Comparison of ENCODE assay signal across 13 mouse cellular contexts in the genomic region with DNA sequence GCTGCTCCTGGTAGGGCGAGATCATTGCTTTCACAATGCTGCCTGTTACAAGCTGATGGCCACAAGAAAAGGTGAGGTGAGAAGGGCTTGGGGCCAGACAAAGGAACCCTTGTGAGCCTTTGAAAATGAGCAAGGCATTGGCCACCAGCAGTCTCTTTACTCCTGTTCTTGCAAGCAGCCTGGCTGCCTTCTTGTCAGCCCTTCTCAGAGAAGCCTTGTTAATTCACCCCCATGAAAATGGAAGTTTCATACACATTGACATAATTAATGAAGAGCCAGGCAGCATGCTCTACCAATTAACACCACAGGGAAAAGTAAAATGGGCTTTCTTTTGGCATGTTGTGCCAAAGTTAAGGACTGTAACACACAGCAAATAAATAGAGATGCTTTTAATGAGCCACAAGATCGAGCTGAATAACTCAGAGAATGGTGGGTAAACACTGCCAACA.
DNase-seq lines count a peak whose midpoint lies in the region; ATAC-seq and TF ChIP-seq lines count a peak whose summit lies in the region.
"Had no signal": no experiment of that assay in that cellular context is flagged by ENCODE, and none has a peak within 500 bp of the region (broad histone marks: within the 10 kb centered on the region; RNA-seq: fewer than 3 reads in every experiment).

No protein-coding gene starts in this region.

- no peak overlapping the region for H3K4me3 ChIP-seq in midbrain, embryonic 12.5 days
- H3K4me3 ChIP-seq in midbrain, embryonic 13.5 days (replicated peaks), result no peak overlapping the region
- H3K4me3 ChIP-seq in forebrain, embryonic 13.5 days, result no peak overlapping the region
- H3K4me3 ChIP-seq in hindbrain, postnatal 0 days (ENCODE audit: low read length), result no peak overlapping the region
- H3K4me3 ChIP-seq: heart, embryonic 15.5 days; midbrain, embryonic 15.5 days had no signal

- no peak overlapping the region for H3K27ac ChIP-seq in midbrain, embryonic 12.5 days (replicated peaks)
- no peak overlapping the region; the same call in 1 of the 2 replicates for H3K27ac ChIP-seq in midbrain, embryonic 13.5 days
- H3K27ac ChIP-seq in forebrain, embryonic 13.5 days, result no peak overlapping the region
- no peak overlapping the region for H3K27ac ChIP-seq in hindbrain, postnatal 0 days
- H3K27ac ChIP-seq: heart, embryonic 15.5 days; liver, embryonic 14.5 days; midbrain, embryonic 15.5 days had no signal

- no peak overlapping the region for H3K9ac ChIP-seq in midbrain, embryonic 12.5 days (replicated peaks)
- no peak overlapping the region for H3K9ac ChIP-seq in midbrain, embryonic 13.5 days (replicated peaks)
- no peak overlapping the region for H3K9ac ChIP-seq in forebrain, embryonic 13.5 days
- no peak overlapping the region for H3K9ac ChIP-seq in hindbrain, postnatal 0 days (replicated peaks; ENCODE audit: low read length)
- H3K9ac ChIP-seq: heart, embryonic 15.5 days; liver, embryonic 14.5 days; midbrain, embryonic 15.5 days had no signal

- TF ChIP-seq CTCF in hindbrain, postnatal 0 days (IDR thresholded peaks at IDR 0.05; ENCODE audit: low read depth), result no peak

- peak; percentile 14; the same call in 1 of the 2 replicates for ATAC-seq in midbrain, embryonic 12.5 days (ENCODE audit: low FRiP score, low read depth)
- ATAC-seq in midbrain, embryonic 13.5 days, result no peak
- peak; percentile 87 for ATAC-seq in forebrain, embryonic 13.5 days
- ATAC-seq in hindbrain, postnatal 0 days, result peak; percentile 10; the same call in 1 of the 2 replicates
- ATAC-seq: activated CD4-positive, CD25-positive, alpha-beta regulatory T cell, adult 4 months; CD4-positive, CD25-positive, alpha-beta regulatory T cell, adult 4 months; midbrain, embryonic 15.5 days had no signal

- no peaks in the 10 kb centered on the region for H3K9me3 ChIP-seq in midbrain, embryonic 12.5 days
- H3K9me3 ChIP-seq in midbrain, embryonic 13.5 days, result no peaks in the 10 kb centered on the region
- no peaks in the 10 kb centered on the region for H3K9me3 ChIP-seq in forebrain, embryonic 13.5 days (replicated peaks)
- no peaks in the 10 kb centered on the region for H3K9me3 ChIP-seq in hindbrain, postnatal 0 days (ENCODE audit: low read length)
- H3K9me3 ChIP-seq: heart, embryonic 15.5 days; midbrain, embryonic 15.5 days had no signal

- H3K27me3 ChIP-seq in midbrain, embryonic 12.5 days, result 0 out of 2 replicates have a peak, but pooled peaks cover 8% of the 10 kb centered on the region
- peaks cover 5% of the 10 kb centered on the region; the same call in 1 of the 2 replicates for H3K27me3 ChIP-seq in midbrain, embryonic 13.5 days
- H3K27me3 ChIP-seq in forebrain, embryonic 13.5 days, result peaks cover 91% of the 10 kb centered on the region
- H3K27me3 ChIP-seq in hindbrain, postnatal 0 days (ENCODE audit: insufficient read depth, low read length), result no peaks in the 10 kb centered on the region
- H3K27me3 ChIP-seq: heart, embryonic 15.5 days; midbrain, embryonic 15.5 days had no signal

- no peaks in the 10 kb centered on the region for H3K36me3 ChIP-seq in midbrain, embryonic 12.5 days
- no peaks in the 10 kb centered on the region for H3K36me3 ChIP-seq in midbrain, embryonic 13.5 days
- no peaks in the 10 kb centered on the region for H3K36me3 ChIP-seq in forebrain, embryonic 13.5 days (ENCODE audit: poor library complexity, severe bottlenecking)
- no peaks in the 10 kb centered on the region for H3K36me3 ChIP-seq in hindbrain, postnatal 0 days (ENCODE audit: insufficient read depth, low read length)
- H3K36me3 ChIP-seq: heart, embryonic 15.5 days; midbrain, embryonic 15.5 days had no signal

- DNase-seq in embryo, embryonic 11 days, result peak; percentile 12
- peak; percentile 12 for DNase-seq in hindbrain, postnatal 0 days (ENCODE audit: low spot score)
- no peak for DNase-seq in kidney, postnatal 14 days
- DNase-seq in urinary bladder, postnatal 4 days (ENCODE audit: low spot score in 2 of 2), result no peak
- DNase-seq: gastrocnemius, postnatal 25 days had no signal

- 40% methylated on average over 2 of the region's 2 CpGs for WGBS in midbrain, embryonic 12.5 days
- 30% methylated on average over 2 of the region's 2 CpGs for WGBS in midbrain, embryonic 13.5 days
- WGBS in forebrain, embryonic 13.5 days, result 7% methylated on average over 2 of the region's 2 CpGs
- WGBS in hindbrain, postnatal 0 days, result 16% methylated on average over 2 of the region's 2 CpGs

- no peak overlapping the region for H3K4me2 ChIP-seq in midbrain, embryonic 12.5 days (replicated peaks)
- H3K4me2 ChIP-seq in midbrain, embryonic 13.5 days (replicated peaks), result no peak overlapping the region
- H3K4me2 ChIP-seq in forebrain, embryonic 13.5 days, result no peak overlapping the region
- no peak overlapping the region for H3K4me2 ChIP-seq in hindbrain, postnatal 0 days (ENCODE audit: low read depth, low read length)
- H3K4me2 ChIP-seq: heart, embryonic 15.5 days; midbrain, embryonic 15.5 days had no signal

- H3K4me1 ChIP-seq in midbrain, embryonic 12.5 days, result peaks cover 30% of the 10 kb centered on the region
- peaks cover 32% of the 10 kb centered on the region for H3K4me1 ChIP-seq in midbrain, embryonic 13.5 days (replicated peaks)
- H3K4me1 ChIP-seq in forebrain, embryonic 13.5 days, result peaks cover 41% of the 10 kb centered on the region
- H3K4me1 ChIP-seq in hindbrain, postnatal 0 days (ENCODE audit: insufficient read depth, low read length), result 0 out of 2 replicates have a peak, but pooled peaks cover 4% of the 10 kb centered on the region
- H3K4me1 ChIP-seq: heart, embryonic 15.5 days had no signal

Comparison
In these comparisons a context has a peak if more than half of its experiments do, and no peak if none do; other contexts are left out.
1. DNase-seq: peak in embryo, embryonic 11 days (single experiment) and hindbrain, postnatal 0 days (single experiment); none in kidney, postnatal 14 days (single experiment) and urinary bladder, postnatal 4 days (0 of 2).